Mouse (Mus musculus) liver, postnatal 0 days (tissue): Measurements from ENCODE around the gene Zyg11b. TPM values are rescaled to one million over a fixed set of nuclear protein-coding genes. Genes with fewer than 3 reads are reported as not detected.

ENCODE experiments used
- ATAC-seq: fragments of 200-750 bp; cut with Nextera tagmentation; 2 replicates; pipeline ENCODE4 v1.8.0; 2017; ENCODE audit warnings: mild to moderate bottlenecking, moderate library complexity
- DNase-seq: peaks from one replicate; pipeline ENCODE4 v3.0.0-alpha.2; 2016
- H3K27ac ChIP-seq: fragments of 300-500 bp; sonication (generic); 2 replicates; pipeline ENCODE4 v1.5.1; 2014; ENCODE audit warnings: antibody characterized with exemption, moderate library complexity, mild to moderate bottlenecking, low read depth
- H3K27me3 ChIP-seq: fragments of 300-500 bp; sonication (generic); 2 replicates; pipeline ENCODE4 v1.6.1; 2014; ENCODE audit warnings: low read length, control low read depth, mixed read lengths; ENCODE audit not compliant: insufficient read depth
- H3K36me3 ChIP-seq: fragments of 300-500 bp; sonication (generic); replicated peaks from 2 replicates; pipeline ENCODE4 v1.6.1; 2014; ENCODE audit warnings: mild to moderate bottlenecking, control low read depth, low read length, moderate library complexity, mixed read lengths; ENCODE audit not compliant: insufficient read depth
- H3K4me1 ChIP-seq: fragments of 300-500 bp; sonication (generic); 2 replicates; pipeline ENCODE4 v1.6.1; 2014; ENCODE audit warnings: antibody characterized with exemption, mild to moderate bottlenecking, control low read depth; ENCODE audit not compliant: insufficient read depth
- H3K4me2 ChIP-seq: fragments of 300-500 bp; sonication (generic); 2 replicates; pipeline ENCODE4 v1.6.1; 2014; ENCODE audit warnings: low read depth, mild to moderate bottlenecking, low read length, moderate library complexity, mixed read lengths
- H3K4me3 ChIP-seq: fragments of 300-500 bp; sonication (generic); 2 replicates; pipeline ENCODE4 v1.5.1; 2014; ENCODE audit warnings: low read depth, low read length
- H3K9ac ChIP-seq: fragments of 300-500 bp; sonication (generic); replicated peaks from 2 replicates; pipeline ENCODE4 v1.6.1; 2014; ENCODE audit warnings: mild to moderate bottlenecking, moderate library complexity
- H3K9me3 ChIP-seq: fragments of 300-500 bp; sonication (generic); 2 replicates; pipeline ENCODE4 v1.6.1; 2016; ENCODE audit warnings: mild to moderate bottlenecking, control low read depth, low read length, mixed read lengths
- CTCF ChIP-seq: sonication (generic); IDR thresholded peaks from 2 replicates; pipeline ENCODE4 v1.5.1; 2016; ENCODE audit warnings: antibody characterized with exemption, low read depth
- EP300 ChIP-seq: IDR thresholded peaks from 2 replicates; pipeline ENCODE4 v1.6.1; 2016; ENCODE audit warnings: antibody characterized with exemption, low read depth, mild to moderate bottlenecking
- WGBS: fragments of 180-500 bp; shearing (Covaris S2); extraction: QIAGEN DNeasy Blood & Tissue Kit; methylation state at CpG from one replicate; pipeline ENCODE4 v1.1.7; 2014; ENCODE audit not compliant: insufficient replicate concordance; 5-methylcytosine and 5-hydroxymethylcytosine counted together
- polyA plus RNA-seq: library from polyadenylated mRNA; unstranded; fragments of >200 nt; fragmentation: Nextera tagmentation; extraction: Ambion mirVana; gene quantifications from 2 replicates; pipeline ENCODE4 v1.2.1, GENCODE M21; 2015

Gene Zyg11b
- polyA plus RNA-seq, 1 experiment from 2014 or later, result 2.6 TPM

DNA sequence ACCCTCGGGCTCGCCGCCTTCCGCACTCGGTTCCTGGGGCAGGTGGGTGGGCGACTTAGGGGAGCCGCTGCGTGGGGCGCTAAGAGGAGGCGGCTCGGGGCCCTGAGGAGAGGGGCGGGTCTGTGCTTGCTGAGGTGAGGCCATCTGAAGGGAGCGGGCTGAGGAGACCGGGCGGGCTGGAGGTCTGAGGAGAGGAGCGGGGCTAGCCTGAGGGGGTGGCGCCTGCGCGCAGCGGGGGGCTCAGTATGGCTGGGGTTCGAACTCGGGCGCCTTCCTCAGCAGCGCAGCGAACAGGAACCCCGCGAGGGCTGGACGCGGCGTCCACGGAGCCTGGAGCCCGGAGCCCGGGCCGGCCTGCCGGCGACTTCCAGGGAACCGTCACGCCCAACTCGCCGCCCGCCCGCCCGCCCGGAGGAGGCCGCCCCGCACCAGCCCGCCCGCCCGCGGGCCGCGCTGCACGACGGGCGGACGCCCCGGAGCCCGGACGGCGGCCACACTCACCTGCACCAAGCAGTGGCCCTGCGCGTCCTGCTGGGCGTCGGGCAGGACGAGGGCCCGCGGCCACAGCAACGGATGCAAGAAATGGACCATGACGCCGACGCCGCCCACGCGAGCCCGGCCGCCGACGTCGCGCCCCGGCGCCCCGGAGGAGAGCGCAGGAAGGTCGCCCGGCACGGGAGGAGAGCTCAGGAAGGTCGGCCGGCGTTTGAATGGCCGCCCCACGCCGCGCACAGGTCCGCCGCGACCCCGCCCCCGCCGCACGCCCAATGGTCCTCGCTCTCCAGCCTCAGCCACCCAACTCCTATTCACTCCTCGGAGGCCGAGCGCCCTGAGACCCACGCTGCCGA lies 83.3 kb downstream of the Zyg11b start, which contains the start of gene Zyg11a:
TSS of gene Zyg11a (minus strand) at position 717 of the 848 bp plus-strand sequence.
- no peaks in the 10 kb centered on the region; the same call in 1 of the 2 replicates for H3K4me1 ChIP-seq
- TF ChIP-seq CTCF (no peak), EP300 (no peak)
- H3K36me3 ChIP-seq, result no peaks in the 10 kb centered on the region
- peak within 1 kb of the TSS; percentile 71 for H3K4me2 ChIP-seq
- peak within 1 kb of the TSS; percentile 52 for H3K4me3 ChIP-seq
- peak within 1 kb of the TSS; percentile 7; the same call in 1 of the 2 replicates for H3K27ac ChIP-seq
- DNase-seq (peak; percentile 70), ATAC-seq (peak; percentile 88)
- no peaks in the 10 kb centered on the region for H3K9me3 ChIP-seq
- 2% methylated on average over 82 of the region's 107 CpGs for WGBS
- H3K27me3 ChIP-seq, result peaks cover 25% of the 10 kb centered on the region
- peak within 1 kb of the TSS; percentile 54; the same call in 1 of the 2 replicates for H3K9ac ChIP-seq

DNA sequence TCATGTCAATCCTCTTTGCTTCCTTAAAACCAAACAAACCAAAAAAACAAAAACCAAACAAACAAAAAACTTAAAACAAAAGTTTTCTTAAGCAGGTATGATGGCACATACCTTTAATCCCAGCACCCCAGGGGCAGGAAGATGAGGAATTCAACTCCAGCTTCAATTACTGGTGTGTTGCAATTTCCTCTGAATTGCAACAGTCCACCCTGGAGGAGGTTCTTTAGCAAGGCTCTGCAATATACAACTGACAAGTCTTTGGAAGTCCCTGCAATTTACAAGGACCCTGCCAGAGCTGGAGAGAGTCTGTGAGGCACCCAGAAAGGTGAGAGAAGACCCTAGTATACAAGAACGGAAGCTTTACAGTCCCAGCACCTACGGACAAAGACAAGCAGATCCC lies 87.9 kb downstream of the Zyg11b start:
- no peak overlapping the region for H3K27ac ChIP-seq
- H3K27me3 ChIP-seq, result peaks cover 16% of the 10 kb centered on the region
- no peak overlapping the region for H3K4me2 ChIP-seq
- no peak overlapping the region for H3K9ac ChIP-seq
- no peak overlapping the region for H3K4me3 ChIP-seq
- H3K36me3 ChIP-seq, result no peaks in the 10 kb centered on the region
- TF ChIP-seq CTCF (no peak), EP300 (no peak)
- ATAC-seq, result no peak
- DNase-seq, result no peak
- WGBS, result 88% methylated on average over 2 of the region's 2 CpGs
- no peaks in the 10 kb centered on the region; the same call in 1 of the 2 replicates for H3K4me1 ChIP-seq
- no peaks in the 10 kb centered on the region for H3K9me3 ChIP-seq

DNA sequence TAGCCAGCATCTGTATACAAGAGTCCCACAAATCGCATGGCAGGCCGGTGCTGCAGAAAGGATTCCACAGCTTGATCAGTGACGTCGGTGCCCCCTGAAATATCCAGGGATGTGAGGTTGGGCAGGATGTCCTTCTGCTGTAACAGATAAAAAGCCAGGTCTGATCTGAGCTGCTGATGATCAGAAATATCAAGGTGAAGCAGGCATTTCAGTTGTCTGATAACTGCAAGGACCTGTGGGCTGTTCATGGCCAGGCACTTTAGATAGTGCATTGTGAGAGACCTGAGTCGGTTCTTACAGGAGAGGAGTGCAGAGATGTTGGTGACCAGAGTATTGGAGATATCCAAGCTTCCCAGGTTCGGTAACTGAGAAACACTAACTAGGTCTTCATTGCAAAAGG lies 96.3 kb downstream of the Zyg11b start:
- no peaks in the 10 kb centered on the region for H3K27me3 ChIP-seq
- TF ChIP-seq CTCF (no peak), EP300 (no peak)
- no peak overlapping the region for H3K27ac ChIP-seq
- 78% methylated on average over 6 of the region's 6 CpGs for WGBS
- no peaks in the 10 kb centered on the region for H3K9me3 ChIP-seq
- ATAC-seq, result no peak
- no peak overlapping the region for H3K9ac ChIP-seq
- H3K36me3 ChIP-seq, result no peaks in the 10 kb centered on the region
- no peak overlapping the region for H3K4me3 ChIP-seq
- H3K4me1 ChIP-seq, result no peaks in the 10 kb centered on the region
- no peak overlapping the region for H3K4me2 ChIP-seq
- no peak for DNase-seq

DNA sequence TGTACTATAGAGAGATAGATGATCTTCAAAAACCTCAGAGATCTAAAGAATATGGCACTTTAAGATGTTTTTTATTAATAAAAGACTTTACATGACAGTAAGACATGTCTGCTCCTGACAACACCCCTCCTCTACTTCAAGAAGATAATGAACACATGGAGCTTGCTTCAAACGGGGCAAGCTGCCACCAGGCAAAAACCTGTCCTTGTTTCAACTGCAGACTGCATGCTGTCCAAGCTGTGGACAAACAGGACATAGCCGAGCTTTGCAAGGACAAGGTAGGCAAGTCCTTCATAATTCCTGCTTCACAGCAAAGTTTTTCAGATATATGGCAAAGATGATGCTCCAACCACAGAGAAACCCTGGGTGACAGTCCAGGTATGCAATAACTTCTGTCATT lies 101.7 kb downstream of the Zyg11b start:
- Histone ChIP-seq H3K27me3 (no peaks in the 10 kb centered on the region), H3K4me1 (no peaks in the 10 kb centered on the region), H3K4me3 (no peak overlapping the region), H3K9me3 (no peaks in the 10 kb centered on the region), H3K9ac (no peak overlapping the region), H3K27ac (no peak overlapping the region), H3K36me3 (no peaks in the 10 kb centered on the region), H3K4me2 (no peak overlapping the region)
- ATAC-seq (no peak), DNase-seq (no peak)
- TF ChIP-seq EP300, result no peak
- no peak for TF ChIP-seq CTCF
- 57% methylated on average over 2 of the region's 2 CpGs for WGBS

DNA sequence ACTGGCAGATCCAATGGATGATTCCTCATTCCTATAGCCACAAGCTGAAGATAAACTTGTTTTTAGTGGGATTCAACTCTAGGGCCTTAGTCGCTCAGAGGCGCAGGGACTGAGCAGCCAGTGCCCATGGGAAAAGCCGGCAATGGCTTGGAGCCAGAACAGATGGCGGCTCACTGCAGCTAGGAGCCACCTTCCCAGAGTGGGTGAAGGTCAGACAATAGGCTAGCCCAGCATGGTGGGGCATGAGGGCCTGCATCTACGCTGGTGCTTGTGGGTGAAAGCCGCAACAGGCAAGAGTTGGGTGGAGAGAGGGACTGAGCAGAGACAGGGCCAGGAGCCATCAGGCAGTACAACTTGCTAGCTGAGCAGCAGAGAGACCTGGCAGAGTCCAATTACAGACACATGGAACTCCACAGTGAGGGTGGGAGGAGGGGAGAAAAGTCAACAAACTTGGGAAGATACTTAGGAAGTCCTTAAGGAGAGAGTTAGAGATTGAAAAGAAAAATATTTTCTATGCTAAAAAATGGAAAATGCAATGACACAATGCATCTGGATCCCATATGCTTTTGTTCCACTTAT lies 104.5 kb downstream of the Zyg11b start:
- H3K27me3 ChIP-seq, result no peaks in the 10 kb centered on the region
- TF ChIP-seq CTCF (no peak), EP300 (no peak)
- no peak overlapping the region for H3K27ac ChIP-seq
- DNase-seq, result no peak
- H3K4me1 ChIP-seq, result no peaks in the 10 kb centered on the region
- H3K4me2 ChIP-seq, result no peak overlapping the region
- no peaks in the 10 kb centered on the region for H3K9me3 ChIP-seq
- H3K36me3 ChIP-seq, result no peaks in the 10 kb centered on the region
- no peak overlapping the region for H3K4me3 ChIP-seq
- no peak for ATAC-seq
- H3K9ac ChIP-seq, result no peak overlapping the region
- 82% methylated on average over 6 of the region's 6 CpGs for WGBS

- H3K4me1 ChIP-seq, result no peaks in the 10 kb centered on the region
- 70% methylated on average over 2 of the region's 2 CpGs for WGBS
- no peak for DNase-seq
- H3K9me3 ChIP-seq, result no peaks in the 10 kb centered on the region
- no peaks in the 10 kb centered on the region; the same call in 1 of the 2 replicates for H3K36me3 ChIP-seq
- no peaks in the 10 kb centered on the region for H3K27me3 ChIP-seq
- H3K4me3 ChIP-seq, result no peak overlapping the region
- TF ChIP-seq EP300 (no peak), CTCF (no peak)
- H3K27ac ChIP-seq, result no peak overlapping the region
- no peak overlapping the region for H3K4me2 ChIP-seq
- ATAC-seq, result no peak
- H3K9ac ChIP-seq, result no peak overlapping the region
These were observed 108.0 kb downstream of the Zyg11b start for GRCm38 (mm10) chr4:108192821-108193323.
